Mouse (Mus musculus) forebrain, embryonic 13.5 days (tissue): Measurements from ENCODE around the gene Prss23. TPM values are rescaled to one million over a fixed set of nuclear protein-coding genes. Genes with fewer than 3 reads are reported as not detected.

Experiments used
- polyA plus RNA-seq: library from polyadenylated mRNA; unstranded; fragments of >200 nt; fragmentation: Nextera tagmentation; extraction: Ambion mirVana; gene quantifications from 2 replicates; pipeline ENCODE4 v1.2.1, GENCODE M21; 2015

Gene Prss23
- polyA plus RNA-seq, 1 experiment from 2014 or later, result 13.0 TPM

Other genes with a start within 250 kb of the Prss23 start
- gene Tmem135, start 123.0 kb downstream of the Prss23 start, polyA plus RNA-seq, result 18.3 and 19.0 TPM in 2 replicates
- gene Fzd4, start 122.8 kb downstream of the Prss23 start, polyA plus RNA-seq, result 1.3 and 1.5 TPM in 2 replicates
- gene Me3, start 105.2 kb upstream of the Prss23 start, polyA plus RNA-seq, result 1.5 and 1.6 TPM in 2 replicates